Mouse (Mus musculus) retina, embryonic 14.5 days (tissue): Measurements from ENCODE around the gene Rasgrf1.
"Not testable (repeated sequence)": the region's sequence is repeated elsewhere in the genome, so short reads cannot be mapped to it uniquely, and the experiment has no call there.

Source experiments
- DNase-seq: peaks from one replicate; pipeline ENCODE4 v3.0.0-alpha.2; 2015; ENCODE audit warnings: low spot score

Rasgrf1 gene

GRCm38 (mm10) chr9:90040916-90041315 is 131.2 kb downstream of the Rasgrf1 start:
- no peak for DNase-seq

DNA sequence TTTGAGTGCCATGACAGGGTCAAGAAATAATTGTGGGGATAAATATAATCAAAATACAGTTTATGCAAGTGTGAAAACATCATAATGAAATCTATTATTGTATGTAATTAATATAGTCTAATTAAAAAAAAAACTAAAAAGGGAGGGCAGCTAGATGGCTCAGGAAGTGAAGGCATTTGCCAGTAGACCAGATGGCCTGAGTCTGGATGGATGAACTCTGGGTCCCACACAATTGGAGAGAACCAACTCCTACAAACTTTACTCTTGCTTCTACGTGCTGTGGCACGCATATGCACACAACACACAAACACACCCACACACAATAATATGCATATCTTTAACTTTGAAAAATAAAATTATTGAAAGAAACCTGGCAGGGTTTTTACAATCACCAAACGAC is 131.8 kb downstream of the Rasgrf1 start:
- DNase-seq: no peak

DNA sequence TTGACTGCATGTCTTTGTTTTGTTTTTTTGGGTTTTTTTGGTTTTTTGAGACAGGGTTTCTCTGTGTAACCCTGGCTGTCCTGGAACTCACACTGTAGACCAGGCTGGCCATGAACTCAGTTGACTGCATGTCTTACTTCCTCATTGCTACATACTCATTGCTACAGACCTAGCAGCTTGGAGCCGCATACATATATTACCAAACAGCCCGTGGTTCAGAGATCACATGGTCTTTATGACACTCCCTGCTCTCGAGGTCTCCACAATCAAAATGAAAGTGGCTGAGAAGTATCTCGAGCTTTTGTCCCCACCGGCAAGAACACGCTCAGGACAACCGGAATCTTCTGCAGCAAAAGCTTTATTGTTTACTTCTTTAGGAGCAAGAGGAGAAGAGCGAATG is 133.2 kb downstream of the Rasgrf1 start:
- not testable (repeated sequence) for DNase-seq

GRCm38 (mm10) chr9:90045191-90045590 is 135.5 kb downstream of the Rasgrf1 start:
- DNase-seq: no peak

DNA sequence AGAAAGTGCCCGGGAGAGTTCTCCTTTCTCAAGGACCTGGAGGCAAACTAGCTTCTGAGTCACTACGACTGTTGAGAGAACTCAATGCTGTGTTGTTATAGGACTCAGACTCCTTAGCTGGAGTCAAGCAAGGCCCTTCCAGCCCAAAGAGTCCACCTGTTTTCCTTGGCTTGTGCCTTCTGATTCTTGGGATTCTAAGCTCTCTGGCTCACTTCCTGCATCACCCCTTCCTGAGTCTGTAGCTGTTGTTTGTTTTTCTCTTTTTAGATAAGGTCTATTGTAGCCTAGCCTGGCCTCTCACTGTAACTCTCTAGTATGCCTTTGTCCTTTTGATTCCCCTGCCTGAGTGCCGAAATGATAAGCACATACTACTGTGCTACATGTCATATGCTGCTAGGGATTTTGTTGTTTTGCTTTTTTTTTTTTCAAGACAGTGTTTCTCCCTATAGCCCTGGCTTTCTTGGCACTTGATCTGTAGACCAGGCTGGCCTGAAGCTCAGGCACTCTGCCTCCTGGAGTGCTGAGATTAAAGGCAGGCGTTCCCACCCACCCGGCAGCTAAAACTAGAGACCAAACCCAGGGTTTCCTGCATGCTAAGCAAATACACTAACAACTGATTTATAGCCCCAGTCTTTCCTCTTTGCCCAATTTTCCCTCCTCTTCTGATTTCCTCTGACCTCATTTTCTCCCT is 138.4 kb downstream of the Rasgrf1 start:
- no peak for DNase-seq

- DNase-seq: no peak
These were observed 144.1 kb downstream of the Rasgrf1 start, which contains the start of gene Ctsh for GRCm38 (mm10) chr9:90053852-90054251. Gene Ctsh (plus strand): TSS chr9:90054152.

DNA sequence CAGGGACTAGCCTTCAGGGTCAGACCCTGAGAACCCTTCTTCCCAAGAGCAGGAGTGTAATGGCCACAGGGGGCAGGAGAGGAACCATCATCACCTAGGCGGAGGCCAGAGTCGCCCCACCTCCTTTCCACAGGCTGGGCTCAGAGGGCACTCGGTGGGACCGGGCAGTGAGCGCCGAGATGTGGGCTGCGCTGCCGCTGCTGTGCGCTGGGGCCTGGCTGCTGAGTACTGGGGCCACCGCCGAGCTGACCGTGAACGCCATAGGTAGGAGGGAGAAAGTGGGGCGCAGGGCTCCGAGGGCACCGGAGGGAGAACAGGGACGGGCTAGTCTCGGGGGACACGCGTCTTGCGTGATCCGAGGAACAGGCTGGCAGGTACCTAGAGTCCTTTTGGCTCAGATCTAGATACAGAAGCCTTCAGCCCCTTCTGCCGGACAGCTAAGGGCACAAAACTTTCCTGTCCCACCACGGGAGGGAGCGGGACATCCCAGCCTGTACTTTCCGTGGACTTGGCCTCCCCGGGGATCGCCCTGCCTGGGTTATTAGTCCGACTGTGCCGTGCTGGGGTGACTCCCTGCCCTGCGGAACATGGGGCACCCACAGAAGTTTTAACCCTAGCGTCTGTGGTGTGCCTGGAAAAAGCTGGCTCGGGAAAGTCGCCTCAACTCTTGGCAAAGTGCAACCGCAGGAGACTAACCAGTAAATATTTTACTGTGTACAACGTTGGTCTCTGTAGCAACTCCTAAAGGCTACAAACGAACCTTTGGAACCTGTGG is 144.8 kb downstream of the Rasgrf1 start:
- DNase-seq: peak; percentile 79

DNA sequence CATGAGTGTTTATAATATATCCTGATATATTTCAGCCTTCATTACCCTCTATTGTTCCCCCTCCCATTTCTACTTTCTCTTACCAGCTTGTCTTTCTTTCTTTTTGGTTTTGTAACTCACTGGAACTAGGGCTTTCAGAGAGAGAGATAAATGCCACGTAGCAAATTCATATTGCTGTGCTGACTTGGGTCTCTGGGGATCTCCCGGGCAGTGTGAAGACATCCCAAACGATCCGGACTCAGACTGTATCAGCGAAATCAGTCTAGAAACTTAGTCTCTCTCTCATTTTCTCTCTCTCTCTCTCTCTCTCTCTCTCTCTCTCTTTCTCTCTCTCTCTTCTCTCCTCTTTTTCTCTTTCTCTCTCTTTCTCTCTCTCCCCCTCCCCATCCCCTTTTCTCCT is 145.7 kb downstream of the Rasgrf1 start:
- no peak for DNase-seq

- DNase-seq: no peak
These were observed 146.2 kb downstream of the Rasgrf1 start for GRCm38 (mm10) chr9:90055911-90056310.

DNA sequence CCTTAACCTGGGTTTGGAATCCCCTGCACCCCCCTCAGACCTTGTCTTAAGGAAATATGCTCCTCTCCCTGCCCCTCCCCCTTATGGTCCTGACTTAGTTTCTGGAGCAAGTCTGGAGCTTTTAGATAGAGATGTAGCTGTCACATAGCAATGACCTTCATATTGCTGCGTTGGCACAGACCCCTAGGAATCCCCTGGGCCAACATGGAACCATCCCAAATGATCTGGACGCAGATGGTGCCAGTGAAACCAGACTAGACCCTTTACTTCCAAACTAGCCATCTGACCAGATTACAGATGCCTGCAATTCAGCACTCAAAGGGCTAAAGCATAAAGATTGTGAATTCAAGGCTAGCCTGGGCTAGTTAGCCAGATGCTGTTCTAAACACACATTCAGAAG is 147.0 kb downstream of the Rasgrf1 start:
- no peak for DNase-seq

DNA sequence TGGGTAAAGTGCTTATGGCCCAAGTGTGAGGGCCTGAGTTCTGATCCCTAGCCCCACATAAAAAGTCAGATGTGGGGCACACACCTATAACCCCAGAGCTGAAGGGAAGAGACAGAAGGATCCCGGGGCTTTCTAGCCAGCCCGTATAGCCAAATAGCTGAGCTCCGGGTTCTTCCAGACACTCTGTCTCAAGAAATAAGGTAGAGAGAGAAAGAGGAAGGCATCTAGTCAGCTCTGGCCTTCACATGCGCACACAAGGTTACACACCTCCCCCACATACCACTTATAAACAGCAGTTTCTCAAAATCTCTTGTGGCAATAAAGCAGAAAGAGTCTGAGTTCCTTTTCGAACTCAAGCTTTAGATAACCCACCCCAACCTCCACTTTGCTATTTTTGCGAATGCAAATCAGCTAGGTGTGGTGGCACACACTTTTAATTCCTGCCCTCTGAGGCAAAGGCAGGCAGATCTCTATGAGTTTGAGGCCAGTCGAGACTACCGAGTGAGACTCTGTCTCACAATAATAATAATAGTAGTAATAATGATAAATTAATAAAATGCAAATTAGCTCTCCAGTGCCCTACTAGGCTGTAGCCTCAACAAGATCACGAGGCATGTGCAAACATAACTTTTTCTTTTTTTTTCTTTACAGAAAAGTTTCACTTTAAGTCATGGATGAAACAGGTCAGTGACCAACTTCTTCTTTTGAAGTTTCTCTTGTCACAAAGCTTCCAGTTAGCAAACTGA is 150.3 kb downstream of the Rasgrf1 start:
- DNase-seq: no peak

DNA sequence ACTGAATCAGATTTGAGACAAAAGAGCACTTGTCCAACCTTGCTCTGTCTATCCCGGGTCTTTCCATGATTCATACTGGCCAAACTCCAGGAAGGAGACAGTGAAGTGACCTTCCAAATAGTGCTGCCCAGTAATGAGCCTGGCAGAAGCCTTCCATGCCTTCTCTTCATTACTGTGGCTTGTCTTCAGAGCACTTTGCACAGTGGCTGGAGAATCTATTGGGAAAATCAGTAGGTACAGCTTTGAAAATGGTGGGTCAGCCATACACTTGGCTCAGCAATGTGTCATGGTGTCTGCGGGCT is 150.8 kb downstream of the Rasgrf1 start:
- no peak for DNase-seq

GRCm38 (mm10) chr9:90060932-90061331 is 151.2 kb downstream of the Rasgrf1 start:
- not testable (repeated sequence) for DNase-seq

- no peak for DNase-seq
These were observed 157.6 kb downstream of the Rasgrf1 start for GRCm38 (mm10) chr9:90067341-90067740.

DNA sequence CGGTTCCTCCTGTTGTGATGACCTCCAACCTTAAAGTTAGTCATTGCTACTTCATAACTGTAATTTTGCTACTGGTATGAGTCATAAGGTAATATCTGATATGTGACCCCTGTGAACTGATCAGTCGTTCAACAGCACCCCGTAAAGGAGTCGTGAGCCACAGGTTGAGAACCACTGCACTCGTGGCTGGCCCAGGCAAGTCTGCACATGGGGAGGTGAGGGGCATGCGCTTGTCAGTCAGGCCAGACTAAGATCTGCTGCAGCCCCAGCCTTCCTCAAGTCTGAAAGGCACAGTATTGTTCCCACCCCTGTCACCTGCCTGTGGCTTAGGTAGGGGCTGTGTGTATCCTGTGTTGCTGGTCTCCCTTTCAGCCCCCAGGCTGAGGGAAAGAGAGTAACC is 159.1 kb downstream of the Rasgrf1 start:
- no peak for DNase-seq

DNA sequence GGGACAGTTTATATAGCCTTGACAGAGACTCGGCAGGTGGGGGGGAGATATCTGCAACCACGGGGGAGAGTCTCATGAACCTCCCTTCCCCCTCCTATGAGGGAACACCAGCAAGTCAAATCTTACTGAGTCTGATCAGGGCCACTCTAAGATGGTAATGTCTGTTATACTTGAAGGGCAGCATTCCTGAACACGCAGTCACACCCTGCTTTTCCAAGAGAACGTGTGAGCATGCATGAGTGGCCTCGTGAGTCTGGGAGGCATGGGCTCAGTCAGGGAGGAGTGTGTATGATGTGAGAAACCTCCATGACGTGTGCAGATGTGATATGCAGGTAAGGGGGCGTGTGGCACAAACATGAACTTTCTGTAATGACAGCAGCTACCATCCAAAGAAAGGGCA is 159.8 kb downstream of the Rasgrf1 start:
- no peak for DNase-seq

DNA sequence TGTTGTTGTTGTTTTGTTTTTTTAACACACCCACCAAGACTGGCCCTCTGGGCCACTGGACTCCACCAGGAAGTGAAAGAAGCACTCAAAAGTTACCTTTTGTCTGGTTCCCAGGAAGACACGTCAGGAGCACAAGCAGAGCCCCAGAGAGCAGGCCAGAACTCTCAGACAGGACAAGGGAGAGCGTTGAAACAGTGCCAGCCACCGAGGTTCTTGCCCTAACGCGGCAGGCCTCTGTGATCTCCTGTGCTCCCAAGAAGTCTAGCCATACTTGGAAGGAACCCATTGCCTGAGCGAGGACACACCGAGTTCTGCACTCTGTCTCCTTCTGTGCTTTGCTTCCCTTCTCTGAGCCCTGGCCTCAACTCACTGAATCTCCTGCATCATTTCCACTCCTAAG is 160.5 kb downstream of the Rasgrf1 start:
- no peak for DNase-seq

DNA sequence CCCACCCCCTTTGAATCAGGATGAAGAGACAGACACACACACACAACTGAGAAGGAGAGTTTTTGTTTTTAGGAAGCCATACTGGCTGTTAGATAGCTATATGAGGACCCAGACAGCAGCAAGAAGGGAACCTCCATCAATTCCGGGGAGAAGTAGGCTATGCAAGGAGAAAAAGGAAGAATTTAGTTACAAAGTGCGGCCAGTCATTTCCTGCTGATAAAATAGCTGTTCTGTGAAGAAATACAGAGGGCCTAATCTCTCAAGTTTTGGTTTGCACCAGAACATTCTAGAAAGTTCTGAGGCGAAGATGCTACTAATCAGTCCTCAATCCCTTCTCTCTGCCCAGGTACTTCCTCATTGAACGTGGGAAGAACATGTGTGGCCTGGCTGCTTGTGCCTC is 165.6 kb downstream of the Rasgrf1 start:
- no peak for DNase-seq

DNA sequence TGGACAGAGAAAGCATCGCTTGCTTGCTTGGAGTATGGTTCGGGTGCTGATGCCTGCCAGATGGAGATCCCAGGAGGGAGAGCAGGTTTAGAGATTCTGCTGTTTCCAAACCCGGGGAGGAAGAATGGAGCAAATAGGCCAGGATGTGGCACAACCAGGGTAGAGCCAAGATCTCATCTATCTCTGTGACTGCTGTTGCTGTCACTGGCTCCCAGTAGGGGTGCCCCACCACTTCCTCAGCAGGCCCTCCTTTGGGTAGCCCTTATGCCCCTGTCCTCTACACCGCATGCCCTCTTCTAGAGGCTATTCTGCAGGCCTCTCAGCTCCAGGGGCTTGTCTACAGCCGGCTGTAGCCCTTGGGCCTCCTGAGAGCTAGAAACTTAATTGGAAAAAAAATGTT is 166.4 kb downstream of the Rasgrf1 start:
- no peak for DNase-seq
